Mouse (Mus musculus): ENCODE results near the gene 4930544D05Rik.

- no peak for TF ChIP-seq POLR2A (IDR thresholded peaks at IDR 0.05; ENCODE audit: low read depth, low read length)
- TF ChIP-seq CTCF (IDR thresholded peaks at IDR 0.05; ENCODE audit: extremely low read depth, insufficient read length, insufficient replicate concordance, low read depth, low read length), result no peak
Observed at GRCm38 (mm10) chr11:70663957-70664356, 48.3 kb downstream of the 4930544D05Rik start.
